Mouse (Mus musculus) forebrain, embryonic 13.5 days (tissue): Measurements from ENCODE around the gene Atf6b. TPM values are rescaled to one million over a fixed set of nuclear protein-coding genes. Genes with fewer than 3 reads are reported as not detected.

Experiments
- ATAC-seq: fragments of 200-750 bp; cut with Nextera tagmentation; 2 replicates; pipeline ENCODE4 v1.8.0; 2017
- H3K27ac ChIP-seq: fragments of 300-500 bp; sonication (generic); 2 replicates; pipeline ENCODE4 v1.5.1; 2015; ENCODE audit warnings: inconsistent platforms, mild to moderate bottlenecking, moderate library complexity
- H3K27me3 ChIP-seq: fragments of 300-500 bp; sonication (generic); 2 replicates; pipeline ENCODE4 v1.6.1; 2015; ENCODE audit warnings: mild to moderate bottlenecking, inconsistent platforms
- H3K36me3 ChIP-seq: fragments of 300-500 bp; sonication (generic); 2 replicates; pipeline ENCODE4 v1.6.1; 2015; ENCODE audit warnings: mild to moderate bottlenecking, inconsistent platforms; ENCODE audit not compliant: poor library complexity, severe bottlenecking
- H3K4me1 ChIP-seq: fragments of 300-500 bp; sonication (generic); 2 replicates; pipeline ENCODE4 v1.6.1; 2015; ENCODE audit warnings: inconsistent platforms
- H3K4me2 ChIP-seq: fragments of 300-500 bp; sonication (generic); 2 replicates; pipeline ENCODE4 v1.6.1; 2015; ENCODE audit warnings: inconsistent platforms, mild to moderate bottlenecking, moderate library complexity
- H3K4me3 ChIP-seq: fragments of 300-500 bp; sonication (generic); 2 replicates; pipeline ENCODE4 v1.5.1; 2015; ENCODE audit warnings: mild to moderate bottlenecking, inconsistent platforms
- H3K9ac ChIP-seq: fragments of 300-500 bp; sonication (generic); 2 replicates; pipeline ENCODE4 v1.6.1; 2015; ENCODE audit warnings: mild to moderate bottlenecking, inconsistent platforms
- H3K9me3 ChIP-seq: fragments of 300-500 bp; sonication (generic); replicated peaks from 2 replicates; pipeline ENCODE4 v1.6.1; 2016; ENCODE audit warnings: inconsistent platforms
- WGBS: fragments of 180-500 bp; shearing (Covaris S2); methylation state at CpG from one replicate; pipeline ENCODE4 v1.1.7; 2015; 5-methylcytosine and 5-hydroxymethylcytosine counted together
- polyA plus RNA-seq: library from polyadenylated mRNA; unstranded; fragments of >200 nt; fragmentation: Nextera tagmentation; extraction: Ambion mirVana; gene quantifications from 2 replicates; pipeline ENCODE4 v1.2.1, GENCODE M21; 2015

Gene Atf6b
- polyA plus RNA-seq, 1 experiment from 2014 or later, result 95.9 TPM

- H3K9me3 ChIP-seq, result no peaks in the 10 kb centered on the region
- 12% methylated on average over 11 of the region's 11 CpGs for WGBS
- H3K9ac ChIP-seq, result peak overlapping the region; percentile 21
- H3K36me3 ChIP-seq, result no peaks in the 10 kb centered on the region; the same call in 1 of the 2 replicates
- H3K27me3 ChIP-seq, result 0 out of 2 replicates have a peak, but pooled peaks cover 4% of the 10 kb centered on the region
- H3K4me2 ChIP-seq, result peak overlapping the region; percentile 26
- peak overlapping the region; percentile 83 for H3K27ac ChIP-seq
- ATAC-seq, result peak; percentile 42
- H3K4me1 ChIP-seq, result peaks cover 24% of the 10 kb centered on the region
- no peak overlapping the region for H3K4me3 ChIP-seq
Observed at GRCm38 (mm10) chr17:34640778-34641601, 6.0 kb upstream of the Atf6b start.

GRCm38 (mm10) chr17:34641945-34642344 lies 5.0 kb upstream of the Atf6b start:
- Histone ChIP-seq H3K27me3 (0 out of 2 replicates have a peak, but pooled peaks cover 3% of the 10 kb centered on the region), H3K27ac (peak overlapping the region; percentile 83), H3K4me2 (no peak overlapping the region)

DNA sequence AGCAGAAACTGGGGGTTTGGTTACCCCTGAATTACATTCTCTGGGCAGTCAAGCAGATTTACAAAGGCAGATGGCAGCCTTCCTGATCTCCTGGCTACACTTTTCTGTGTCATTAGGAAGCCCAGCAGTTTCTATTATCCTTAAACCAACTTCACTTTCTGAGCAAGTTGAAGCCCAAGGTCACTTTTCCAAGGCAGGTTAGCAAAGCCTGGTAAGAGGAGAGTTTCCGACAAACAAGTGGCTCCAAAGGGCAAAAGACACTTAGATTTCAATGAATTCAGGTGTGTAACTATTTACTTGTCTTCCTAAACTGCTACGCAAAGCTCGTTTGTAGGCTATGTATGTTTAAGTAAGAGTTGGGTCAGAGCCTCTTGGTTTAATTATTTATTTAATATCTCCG lies 3.6 kb upstream of the Atf6b start:
- Histone ChIP-seq H3K4me2 (no peak overlapping the region), H3K4me3 (no peak overlapping the region), H3K27me3 (no peaks in the 10 kb centered on the region), H3K36me3 (peaks cover under 1% of the 10 kb centered on the region; the same call in 1 of the 2 replicates), H3K4me1 (peaks cover 40% of the 10 kb centered on the region), H3K9me3 (no peaks in the 10 kb centered on the region), H3K9ac (no peak overlapping the region), H3K27ac (no peak overlapping the region)
- no peak for ATAC-seq
- WGBS, result 91% methylated on average over 4 of the region's 4 CpGs

More at GRCm38 (mm10) chr17:34641945-34642344, 5.0 kb upstream of the Atf6b start:
- Histone ChIP-seq H3K4me3 (no peak overlapping the region), H3K36me3 (no peaks in the 10 kb centered on the region; the same call in 1 of the 2 replicates), H3K9ac (no peak overlapping the region), H3K4me1 (peaks cover 31% of the 10 kb centered on the region), H3K9me3 (no peaks in the 10 kb centered on the region)
- ATAC-seq, result no peak
- WGBS, result 89% methylated on average over 3 of the region's 3 CpGs

- Histone ChIP-seq H3K36me3 (peaks cover 6% of the 10 kb centered on the region), H3K4me3 (no peak overlapping the region), H3K4me2 (no peak overlapping the region), H3K4me1 (peaks cover 43% of the 10 kb centered on the region), H3K9ac (no peak overlapping the region), H3K27ac (0 out of 2 replicates have a peak overlapping the region, but pooled peaks have one; percentile 37), H3K27me3 (no peaks in the 10 kb centered on the region), H3K9me3 (no peaks in the 10 kb centered on the region)
- WGBS, result 87% methylated on average over 10 of the region's 10 CpGs
- ATAC-seq, result no peak
Observed at GRCm38 (mm10) chr17:34643944-34644343, 3.0 kb upstream of the Atf6b start.

DNA sequence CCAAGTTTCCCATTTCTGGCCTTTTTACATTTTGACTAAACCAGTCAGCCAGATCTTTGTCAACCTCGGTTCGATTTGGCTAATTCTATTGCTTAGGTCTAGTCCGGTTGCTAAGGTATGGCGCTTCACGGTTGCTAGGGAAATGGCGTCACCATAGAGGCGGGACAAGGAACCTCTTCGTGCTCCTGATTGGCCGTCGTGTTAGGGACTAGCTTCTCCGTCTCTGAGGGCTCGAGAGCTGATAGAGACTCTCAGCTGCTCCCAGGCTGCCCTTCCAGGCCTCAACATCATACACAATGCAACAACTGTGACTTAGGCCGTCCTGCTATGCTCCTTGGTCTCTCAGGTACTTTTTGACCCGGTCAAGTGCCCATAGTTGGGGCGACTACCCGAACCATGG lies 2.3 kb upstream of the Atf6b start, which contains the start of gene Fkbpl:
Gene Fkbpl, plus strand, starts transcription at position 157 of the 400 bp plus-strand sequence.
- WGBS, result under 1% methylated on average over 16 of the region's 16 CpGs
- H3K4me3 ChIP-seq, result peak within 1 kb of the TSS; percentile 59
- H3K9me3 ChIP-seq, result no peaks in the 10 kb centered on the region
- H3K4me1 ChIP-seq, result peaks cover 43% of the 10 kb centered on the region
- H3K9ac ChIP-seq, result peak within 1 kb of the TSS; percentile 70
- H3K27me3 ChIP-seq, result no peaks in the 10 kb centered on the region
- H3K4me2 ChIP-seq, result peak within 1 kb of the TSS; percentile 70
- peak within 1 kb of the TSS; percentile 76 for H3K27ac ChIP-seq
- peaks cover 13% of the 10 kb centered on the region for H3K36me3 ChIP-seq
- peak; percentile 85 for ATAC-seq

DNA sequence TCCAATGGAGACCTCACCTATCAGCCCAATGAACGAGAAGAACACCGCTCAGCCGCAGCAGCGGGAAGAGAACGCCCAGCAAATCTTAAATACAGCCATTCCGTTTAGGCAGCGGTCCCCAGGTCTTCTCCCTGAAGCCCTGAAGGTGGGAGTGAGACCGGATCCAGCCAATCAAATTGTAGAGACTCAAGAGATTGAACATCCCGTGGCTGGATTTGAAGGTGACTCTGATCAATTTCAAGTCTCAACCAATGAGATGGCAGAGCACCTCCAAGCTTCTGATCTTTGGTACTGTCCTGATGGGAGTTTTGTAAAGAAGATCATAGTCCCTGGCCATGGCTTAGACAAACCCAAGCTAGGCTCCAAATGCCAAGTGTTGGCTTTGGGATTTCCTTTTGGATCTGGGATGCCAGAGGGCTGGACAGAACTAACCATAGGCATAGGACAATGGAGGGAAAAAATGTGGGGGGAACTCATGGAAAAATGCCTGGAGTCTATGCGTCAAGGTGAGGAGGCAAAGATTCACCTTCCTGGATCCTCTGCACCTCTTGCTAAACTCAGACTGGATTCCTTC lies 1.6 kb upstream of the Atf6b start:
- ATAC-seq, result no peak
- WGBS, result 44% methylated on average over 10 of the region's 10 CpGs
- H3K27me3 ChIP-seq, result no peaks in the 10 kb centered on the region
- peak overlapping the region; percentile 76; the same call in 1 of the 2 replicates for H3K27ac ChIP-seq
- peak overlapping the region; percentile 59 for H3K4me3 ChIP-seq
- peaks cover 43% of the 10 kb centered on the region for H3K4me1 ChIP-seq
- peak overlapping the region; percentile 70 for H3K9ac ChIP-seq
- no peaks in the 10 kb centered on the region for H3K9me3 ChIP-seq
- H3K4me2 ChIP-seq, result peak overlapping the region; percentile 70
- peaks cover 20% of the 10 kb centered on the region for H3K36me3 ChIP-seq

- Histone ChIP-seq H3K4me1 (peaks cover 37% of the 10 kb centered on the region), H3K36me3 (peaks cover 26% of the 10 kb centered on the region), H3K4me3 (peak overlapping the region; percentile 11; the same call in 1 of the 2 replicates), H3K9me3 (no peaks in the 10 kb centered on the region), H3K4me2 (peak overlapping the region; percentile 70), H3K27me3 (no peaks in the 10 kb centered on the region), H3K9ac (peak overlapping the region; percentile 70; the same call in 1 of the 2 replicates), H3K27ac (no peak overlapping the region)
- 89% methylated on average over 30 of the region's 30 CpGs for WGBS
- no peak for ATAC-seq
Observed at GRCm38 (mm10) chr17:34645831-34646511, 975 bp upstream of the Atf6b start.

DNA sequence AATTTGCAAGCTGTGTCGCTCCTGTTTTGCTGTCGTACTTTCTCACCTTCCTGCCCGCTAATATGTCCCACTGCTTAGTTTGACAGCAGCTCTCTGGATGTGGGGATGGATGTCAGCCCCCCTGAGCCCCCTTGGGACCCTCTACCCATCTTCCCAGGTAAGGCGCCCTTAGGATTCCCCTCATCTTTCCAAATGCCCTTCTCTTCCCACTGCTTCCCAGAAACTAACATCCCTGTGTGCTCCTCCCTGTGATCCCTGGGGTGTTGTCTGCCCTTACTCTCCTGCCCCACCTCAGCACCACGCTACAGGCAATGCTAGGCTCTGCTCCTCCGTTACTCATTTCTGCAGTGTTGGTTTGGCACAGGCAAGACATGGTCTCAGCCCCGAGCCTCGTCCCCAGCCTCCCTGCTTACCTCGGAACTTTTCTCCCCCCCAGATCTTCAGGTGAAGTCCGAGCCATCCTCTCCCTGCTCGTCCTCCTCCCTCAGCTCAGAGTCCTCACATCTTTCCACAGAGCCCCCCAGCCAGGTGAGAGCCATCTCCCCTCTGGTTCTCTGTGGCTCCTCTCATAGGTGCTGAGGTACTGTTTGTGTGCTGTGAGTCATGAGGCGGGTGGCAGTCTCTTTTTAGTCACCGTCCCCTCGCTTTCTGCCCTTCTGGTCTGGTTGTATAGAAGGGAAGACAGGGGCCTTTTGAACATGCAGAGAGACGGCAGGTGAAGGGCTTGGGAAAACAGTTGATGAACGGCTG lies 1.4 kb downstream of the Atf6b start:
- Histone ChIP-seq H3K4me1 (peaks cover 31% of the 10 kb centered on the region), H3K4me2 (peak overlapping the region; percentile 91), H3K4me3 (peak overlapping the region; percentile 93), H3K9ac (peak overlapping the region; percentile 89), H3K36me3 (peaks cover 50% of the 10 kb centered on the region), H3K9me3 (no peaks in the 10 kb centered on the region), H3K27me3 (no peaks in the 10 kb centered on the region), H3K27ac (no peak overlapping the region)
- WGBS, result 85% methylated on average over 16 of the region's 16 CpGs
- no peak for ATAC-seq

- no peak overlapping the region for H3K27ac ChIP-seq
- H3K36me3 ChIP-seq, result peaks cover 59% of the 10 kb centered on the region
Observed at GRCm38 (mm10) chr17:34649106-34649864, 2.3 kb downstream of the Atf6b start.

GRCm38 (mm10) chr17:34650781-34651180 lies 3.8 kb downstream of the Atf6b start:
- 92% methylated on average over 14 of the region's 14 CpGs for WGBS
- peaks cover 70% of the 10 kb centered on the region for H3K36me3 ChIP-seq
- H3K4me1 ChIP-seq, result peaks cover 21% of the 10 kb centered on the region
- no peak overlapping the region for H3K4me2 ChIP-seq
- ATAC-seq, result no peak
- no peak overlapping the region for H3K4me3 ChIP-seq
- H3K27ac ChIP-seq, result no peak overlapping the region
- H3K9me3 ChIP-seq, result no peaks in the 10 kb centered on the region
- H3K27me3 ChIP-seq, result no peaks in the 10 kb centered on the region
- peak overlapping the region; percentile 21; the same call in 1 of the 2 replicates for H3K9ac ChIP-seq

More at GRCm38 (mm10) chr17:34649106-34649864, 2.3 kb downstream of the Atf6b start:
- no peak for ATAC-seq
- 91% methylated on average over 18 of the region's 18 CpGs for WGBS
- H3K4me3 ChIP-seq, result no peak overlapping the region
- H3K9me3 ChIP-seq, result no peaks in the 10 kb centered on the region
- H3K9ac ChIP-seq, result no peak overlapping the region
- H3K4me2 ChIP-seq, result no peak overlapping the region
- H3K4me1 ChIP-seq, result peaks cover 31% of the 10 kb centered on the region
- H3K27me3 ChIP-seq, result no peaks in the 10 kb centered on the region
